Mouse (Mus musculus): ENCODE data around the gene Aida.
"Not testable (repeated sequence)": the region's sequence is repeated elsewhere in the genome, so short reads cannot be mapped to it uniquely, and the experiment has no call there.

DNA sequence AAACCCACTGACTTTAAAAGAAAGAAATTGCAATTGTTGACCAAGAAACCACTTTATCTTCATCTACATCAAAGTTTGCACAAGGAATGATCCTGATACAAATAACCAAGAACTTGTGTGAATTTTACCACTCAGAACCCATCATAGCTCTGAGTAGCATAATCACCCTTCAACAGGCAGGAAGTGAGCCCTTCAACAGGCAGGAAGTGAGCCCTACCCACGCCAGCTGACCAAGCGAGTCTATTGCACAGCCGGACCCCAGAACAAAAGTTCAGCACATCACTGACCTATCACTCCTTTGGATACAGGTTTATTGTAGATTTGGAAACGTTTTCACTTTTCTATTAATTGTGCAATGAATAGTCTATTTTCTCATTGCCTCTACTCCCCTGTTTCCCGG, 26.1 kb downstream of the Aida start:
- not testable (repeated sequence) for TF ChIP-seq CTCF (IDR thresholded peaks at IDR 0.05; ENCODE audit: control insufficient read depth, insufficient read depth, low read length); POLR2A (IDR thresholded peaks at IDR 0.05; ENCODE audit: borderline replicate concordance, control insufficient read depth, low read depth, low read length)

Measured in bone marrow, adult 2 months (tissue).